Mouse (Mus musculus) midbrain, embryonic 12.5 days (tissue): ENCODE data around the gene Cphx1. TPM values are rescaled to one million over a fixed set of nuclear protein-coding genes. Genes with fewer than 3 reads are reported as not detected.
A peak's percentile ranks its signal among the peaks of the same experiment; 100 is the strongest.
"Not testable (repeated sequence)": the region's sequence is repeated elsewhere in the genome, so short reads cannot be mapped to it uniquely, and the experiment has no call there.

Experiments used
- ATAC-seq: fragments of 200-750 bp; cut with Nextera tagmentation; 2 replicates; pipeline ENCODE4 v1.8.0; 2017; ENCODE audit warnings: low read depth, moderate TSS enrichment, moderate library complexity; ENCODE audit not compliant: low FRiP score
- H3K27ac ChIP-seq: fragments of 300-500 bp; sonication (generic); replicated peaks from 2 replicates; pipeline ENCODE4 v1.5.1; 2016; ENCODE audit warnings: mild to moderate bottlenecking
- H3K27me3 ChIP-seq: fragments of 300-500 bp; sonication (generic); 2 replicates; pipeline ENCODE4 v1.6.1; 2016; ENCODE audit warnings: mild to moderate bottlenecking
- H3K36me3 ChIP-seq: fragments of 300-500 bp; sonication (generic); 2 replicates; pipeline ENCODE4 v1.6.1; 2016
- H3K4me1 ChIP-seq: fragments of 300-500 bp; sonication (generic); 2 replicates; pipeline ENCODE4 v1.6.1; 2016
- H3K4me2 ChIP-seq: fragments of 300-500 bp; sonication (generic); replicated peaks from 2 replicates; pipeline ENCODE4 v1.6.1; 2016; ENCODE audit warnings: mild to moderate bottlenecking, moderate library complexity
- H3K4me3 ChIP-seq: fragments of 300-500 bp; sonication (generic); 2 replicates; pipeline ENCODE4 v1.5.1; 2016; ENCODE audit warnings: mild to moderate bottlenecking
- H3K9ac ChIP-seq: fragments of 300-500 bp; sonication (generic); replicated peaks from 2 replicates; pipeline ENCODE4 v1.6.1; 2016; ENCODE audit warnings: mild to moderate bottlenecking, moderate library complexity
- H3K9me3 ChIP-seq: fragments of 300-500 bp; sonication (generic); 2 replicates; pipeline ENCODE4 v1.6.1; 2016; ENCODE audit warnings: mild to moderate bottlenecking
- WGBS: fragments of 180-500 bp; shearing (Covaris S2); methylation state at CpG from one replicate; pipeline ENCODE4 v1.1.7; 2016; 5-methylcytosine and 5-hydroxymethylcytosine counted together
- polyA plus RNA-seq: library from polyadenylated mRNA; unstranded; fragments of >200 nt; fragmentation: Nextera tagmentation; extraction: Ambion mirVana; gene quantifications from 2 replicates; pipeline ENCODE4 v1.2.1, GENCODE M21; 2016

Cphx1 gene
- polyA plus RNA-seq, result not detected in 2 replicates

GRCm38 (mm10) chr14:25938004-25938403 is at the start of gene Cphx1:
Gene Cphx1, plus strand, starts transcription at chr14:25938304.
- H3K27ac ChIP-seq, H3K4me1 ChIP-seq, H3K9ac ChIP-seq, H3K36me3 ChIP-seq, H3K9me3 ChIP-seq, ATAC-seq, H3K27me3 ChIP-seq, H3K4me3 ChIP-seq, H3K4me2 ChIP-seq: not testable (repeated sequence)
- WGBS, result no CpG with 5 or more reads among the region's 8 CpGs

GRCm38 (mm10) chr14:25894566-25894965 is 43.5 kb upstream of the Cphx1 start:
- not testable (repeated sequence) for H3K4me3 ChIP-seq, H3K4me2 ChIP-seq, ATAC-seq, H3K9ac ChIP-seq, H3K4me1 ChIP-seq, H3K27me3 ChIP-seq, H3K36me3 ChIP-seq, H3K27ac ChIP-seq, H3K9me3 ChIP-seq
- no CpG with 5 or more reads among the region's 3 CpGs for WGBS

- not testable (repeated sequence) for H3K27me3 ChIP-seq, H3K4me2 ChIP-seq, H3K4me3 ChIP-seq, H3K36me3 ChIP-seq, H3K4me1 ChIP-seq, H3K27ac ChIP-seq, ATAC-seq, H3K9ac ChIP-seq, H3K9me3 ChIP-seq
- WGBS, result no CpG with 5 or more reads among the region's 7 CpGs
These were observed 42.4 kb upstream of the Cphx1 start for GRCm38 (mm10) chr14:25895686-25896085.

DNA sequence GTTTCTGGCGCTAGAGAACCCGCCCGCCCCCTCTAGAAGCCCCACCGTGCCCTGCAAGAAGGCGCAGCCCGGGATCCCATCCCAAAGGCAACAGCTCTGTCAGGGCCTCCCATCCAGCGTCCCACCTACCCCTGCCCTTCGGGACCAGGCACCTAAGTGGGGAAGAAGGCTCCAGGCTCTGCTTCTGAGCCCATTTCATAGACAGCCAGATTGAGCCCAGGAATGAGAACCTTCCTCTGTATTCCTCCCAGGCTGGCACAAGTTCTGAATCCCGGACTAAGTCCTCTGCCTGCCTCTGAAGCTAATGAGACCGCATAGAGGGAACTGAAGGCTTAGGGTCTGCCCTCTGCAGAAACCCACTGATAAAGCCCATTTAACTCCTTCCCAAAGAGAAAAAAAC is 35.1 kb upstream of the Cphx1 start, which contains the start of gene Plac9a:
Gene Plac9a (minus strand): TSS at position 101 of the 400 bp plus-strand sequence.
- not testable (repeated sequence) for H3K9ac ChIP-seq, H3K4me2 ChIP-seq
- no CpG with 5 or more reads among the region's 10 CpGs for WGBS

GRCm38 (mm10) chr14:25905243-25905642 is 32.9 kb upstream of the Cphx1 start:
- H3K27me3 ChIP-seq, H3K4me1 ChIP-seq, H3K27ac ChIP-seq, H3K36me3 ChIP-seq, H3K9me3 ChIP-seq, H3K4me2 ChIP-seq, H3K9ac ChIP-seq, H3K4me3 ChIP-seq, ATAC-seq: not testable (repeated sequence)
- 57% methylated on average over 1 of the region's 5 CpGs for WGBS

More for the DNA sequence above, 35.1 kb upstream of the Cphx1 start, which contains the start of gene Plac9a:
- not testable (repeated sequence) for H3K4me1 ChIP-seq, H3K9me3 ChIP-seq, H3K36me3 ChIP-seq, H3K4me3 ChIP-seq, H3K27ac ChIP-seq, ATAC-seq, H3K27me3 ChIP-seq

DNA sequence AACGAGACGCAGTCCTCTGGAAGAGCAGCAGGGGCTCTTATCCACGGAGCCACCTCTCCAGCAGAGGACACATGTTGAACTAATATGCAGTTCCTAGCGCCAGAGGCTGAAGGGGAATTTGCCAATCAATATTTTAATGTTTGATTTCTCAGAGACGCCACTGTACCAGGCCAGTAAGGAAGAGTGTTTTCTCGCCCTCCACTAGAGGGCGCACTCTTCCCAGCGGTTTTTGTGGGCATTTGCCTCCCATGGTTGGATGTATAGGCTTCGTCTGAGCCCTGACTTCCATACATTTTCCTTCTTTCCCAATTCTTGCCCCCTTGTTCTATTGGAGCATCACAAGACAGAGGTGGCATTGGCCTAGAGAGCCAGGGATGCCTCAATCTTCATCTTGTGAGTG is 30.8 kb upstream of the Cphx1 start:
- H3K36me3 ChIP-seq, H3K9ac ChIP-seq, H3K27me3 ChIP-seq, H3K4me1 ChIP-seq, H3K4me3 ChIP-seq, ATAC-seq, H3K4me2 ChIP-seq, H3K9me3 ChIP-seq, H3K27ac ChIP-seq: not testable (repeated sequence)
- no CpG with 5 or more reads among the region's 9 CpGs for WGBS

DNA sequence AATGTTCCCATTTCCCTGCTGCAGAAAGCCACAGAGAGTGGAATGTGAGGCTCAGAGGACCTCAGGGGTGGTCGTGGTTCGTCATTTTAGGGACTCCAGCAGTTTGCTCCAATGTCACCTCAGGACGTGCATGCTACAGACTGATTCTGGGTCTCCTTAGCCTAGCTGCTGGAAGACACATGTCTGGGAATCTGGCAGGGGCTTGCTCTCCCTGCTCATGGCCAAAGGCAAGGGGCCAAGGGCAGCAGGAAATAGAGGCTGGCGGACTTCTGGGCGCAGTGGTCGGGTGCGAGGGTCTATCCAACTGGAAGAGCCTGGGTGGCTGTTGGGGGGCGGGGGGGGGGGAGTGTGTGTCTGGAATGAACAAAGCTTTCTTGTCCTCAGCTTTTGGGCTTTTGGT is 29.1 kb upstream of the Cphx1 start:
- not testable (repeated sequence) for H3K9me3 ChIP-seq, H3K4me2 ChIP-seq, H3K9ac ChIP-seq, ATAC-seq, H3K27me3 ChIP-seq, H3K4me1 ChIP-seq, H3K27ac ChIP-seq, H3K36me3 ChIP-seq, H3K4me3 ChIP-seq
- no CpG with 5 or more reads among the region's 8 CpGs for WGBS

GRCm38 (mm10) chr14:25918427-25919170 is 19.5 kb upstream of the Cphx1 start:
- not testable (repeated sequence) for H3K27me3 ChIP-seq, H3K9ac ChIP-seq, H3K36me3 ChIP-seq, H3K4me1 ChIP-seq, H3K9me3 ChIP-seq, ATAC-seq, H3K4me3 ChIP-seq, H3K4me2 ChIP-seq, H3K27ac ChIP-seq
- no CpG with 5 or more reads among the region's 5 CpGs for WGBS

DNA sequence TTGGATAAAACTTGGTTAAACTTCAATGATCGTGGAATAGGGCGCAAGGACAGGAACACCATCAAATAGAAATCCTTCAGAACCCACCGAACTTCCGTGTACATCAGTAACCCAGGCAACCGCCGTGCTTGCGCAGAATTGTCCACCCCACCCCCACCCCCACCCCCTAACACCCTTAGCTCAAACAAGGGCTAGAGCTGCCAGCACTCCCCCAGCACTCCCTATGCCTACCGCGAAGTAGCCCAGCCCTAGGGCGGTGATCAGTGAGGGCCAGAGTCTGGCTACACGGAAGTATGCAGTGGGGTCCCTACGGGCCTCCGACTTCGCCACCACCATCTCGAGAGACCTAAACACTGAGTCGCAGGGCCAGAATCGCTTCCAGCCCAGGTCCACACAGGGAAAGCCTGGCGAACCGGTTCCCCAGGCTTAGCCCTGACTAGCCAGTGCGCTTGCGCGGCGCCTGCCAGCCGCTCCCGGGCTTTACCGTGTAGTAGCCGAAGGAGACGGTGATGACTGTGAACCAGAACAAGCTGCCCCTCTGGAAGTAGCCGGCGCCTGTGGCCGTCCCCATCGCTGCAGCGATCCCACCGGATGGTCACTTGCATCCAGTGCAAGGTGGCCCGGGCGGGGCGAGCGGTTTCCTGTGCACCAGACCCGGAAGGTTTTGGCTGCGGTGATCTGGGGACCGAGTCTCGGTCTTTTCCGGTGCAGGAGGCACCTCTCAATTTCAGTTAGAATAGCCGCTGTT is 11.1 kb upstream of the Cphx1 start:
- no CpG with 5 or more reads among the region's 44 CpGs for WGBS
- not testable (repeated sequence) for H3K9me3 ChIP-seq, H3K27me3 ChIP-seq, H3K4me2 ChIP-seq, H3K4me3 ChIP-seq, H3K9ac ChIP-seq, H3K4me1 ChIP-seq, H3K36me3 ChIP-seq, H3K27ac ChIP-seq
- ATAC-seq, result peak; percentile 81

- H3K27me3 ChIP-seq, H3K27ac ChIP-seq, H3K4me1 ChIP-seq, H3K4me3 ChIP-seq, H3K4me2 ChIP-seq, H3K9me3 ChIP-seq, H3K9ac ChIP-seq, H3K36me3 ChIP-seq: not testable (repeated sequence)
- WGBS, result no CpG with 5 or more reads among the region's 10 CpGs
- 0 out of 2 replicates have a peak, but pooled peaks have one; percentile 44 for ATAC-seq
These were observed 10.6 kb upstream of the Cphx1 start, which contains the start of gene Tmem254a for GRCm38 (mm10) chr14:25927562-25927881. Gene Tmem254a, minus strand, starts transcription at chr14:25927672.

GRCm38 (mm10) chr14:25936867-25937630 is 1.1 kb upstream of the Cphx1 start:
- not testable (repeated sequence) for H3K27me3 ChIP-seq, H3K36me3 ChIP-seq, H3K4me3 ChIP-seq, H3K27ac ChIP-seq, H3K9ac ChIP-seq, ATAC-seq, H3K9me3 ChIP-seq, H3K4me2 ChIP-seq, H3K4me1 ChIP-seq
- no CpG with 5 or more reads among the region's 5 CpGs for WGBS

DNA sequence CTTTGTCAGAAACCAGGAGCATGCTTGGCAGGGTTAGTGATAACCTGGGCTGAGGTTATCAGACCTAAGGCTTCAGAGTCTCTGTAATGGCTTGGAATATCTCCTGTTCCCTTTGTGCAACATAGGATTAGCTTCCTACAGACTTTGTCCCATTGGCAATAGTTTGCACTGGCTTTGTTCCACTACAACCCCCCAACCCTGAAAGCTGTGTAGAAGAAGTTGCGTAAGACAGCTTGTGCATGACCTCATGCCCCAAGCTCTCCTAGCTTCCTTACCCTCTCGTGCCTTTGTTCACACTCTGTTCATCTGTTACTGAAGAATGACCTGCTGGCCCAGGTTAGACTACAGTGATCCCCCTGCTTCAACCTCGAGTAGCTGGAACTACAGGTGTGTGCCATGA is 19.8 kb downstream of the Cphx1 start:
- not testable (repeated sequence) for H3K9me3 ChIP-seq, H3K27ac ChIP-seq, H3K4me1 ChIP-seq, H3K27me3 ChIP-seq, H3K4me3 ChIP-seq, ATAC-seq, H3K4me2 ChIP-seq, H3K9ac ChIP-seq, H3K36me3 ChIP-seq
- no CpG with 5 or more reads among the region's 3 CpGs for WGBS
